Mouse (Mus musculus) thymus, postnatal 10 days (tissue): ENCODE measurements around the gene Myom1.

Experiments
- DNase-seq, 2 experiments: peaks; one replicate each; pipeline ENCODE4 v3.0.0; 2021; ENCODE audit warnings: low spot score in 2 of 2

The Myom1 gene

GRCm38 (mm10) chr17:71056405-71056804 is 54.0 kb downstream of the Myom1 start:
- no peak for DNase-seq

DNA sequence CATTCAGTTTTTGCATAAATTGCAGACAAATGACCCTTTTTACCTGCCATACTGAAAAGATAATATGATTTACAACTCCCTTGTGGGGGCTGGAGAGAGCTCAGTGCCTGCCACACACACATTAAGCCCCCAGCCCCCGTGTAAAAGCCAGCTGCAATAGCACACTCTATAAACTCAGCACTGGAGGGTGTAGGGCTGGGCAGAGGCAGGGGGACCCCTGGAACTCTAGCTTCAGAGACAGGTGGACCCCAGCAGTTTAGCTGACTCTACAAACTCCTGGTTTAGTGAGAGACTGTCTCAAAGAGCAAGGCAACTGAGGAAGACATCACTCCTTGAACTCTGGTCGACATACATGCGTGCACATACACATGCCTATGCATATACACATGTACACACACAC is 55.3 kb downstream of the Myom1 start:
- no peak for DNase-seq

- DNase-seq, result no peak
Measured at GRCm38 (mm10) chr17:71059213-71059612, 56.8 kb downstream of the Myom1 start.

DNA sequence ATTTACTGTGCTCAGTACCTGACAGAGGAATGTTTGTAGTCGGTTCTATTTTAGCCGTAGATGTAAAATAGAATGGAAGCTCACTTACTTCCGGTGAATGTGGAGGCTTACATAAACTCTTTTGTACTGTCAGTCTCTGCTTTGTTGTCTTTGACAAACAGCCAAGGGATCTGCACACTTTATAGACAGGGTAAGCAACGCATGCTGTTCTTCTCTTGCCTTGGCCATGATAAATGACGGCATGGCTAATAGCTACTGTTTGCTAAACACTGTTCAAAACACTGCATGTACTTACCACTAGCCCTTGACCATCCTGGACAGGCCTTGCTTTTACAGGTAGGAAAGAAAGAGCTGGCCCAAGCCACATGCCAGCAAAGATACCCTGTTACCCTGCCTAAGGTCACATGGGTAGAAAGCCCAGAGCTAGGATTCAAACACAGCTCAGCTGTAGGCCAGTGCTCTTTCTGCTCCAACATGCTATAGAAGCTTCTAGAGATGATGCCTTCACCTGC is 59.7 kb downstream of the Myom1 start:
- no peak for DNase-seq

- no peak for DNase-seq
Measured at GRCm38 (mm10) chr17:71062870-71063602, 60.6 kb downstream of the Myom1 start.

GRCm38 (mm10) chr17:71064463-71065014 is 62.1 kb downstream of the Myom1 start:
- DNase-seq, result peak in 1 of 2 experiments; percentile 17

- DNase-seq, result no peak
Measured at GRCm38 (mm10) chr17:71065127-71065526, 62.7 kb downstream of the Myom1 start.

GRCm38 (mm10) chr17:71069176-71069575 is 66.7 kb downstream of the Myom1 start:
- no peak for DNase-seq

DNA sequence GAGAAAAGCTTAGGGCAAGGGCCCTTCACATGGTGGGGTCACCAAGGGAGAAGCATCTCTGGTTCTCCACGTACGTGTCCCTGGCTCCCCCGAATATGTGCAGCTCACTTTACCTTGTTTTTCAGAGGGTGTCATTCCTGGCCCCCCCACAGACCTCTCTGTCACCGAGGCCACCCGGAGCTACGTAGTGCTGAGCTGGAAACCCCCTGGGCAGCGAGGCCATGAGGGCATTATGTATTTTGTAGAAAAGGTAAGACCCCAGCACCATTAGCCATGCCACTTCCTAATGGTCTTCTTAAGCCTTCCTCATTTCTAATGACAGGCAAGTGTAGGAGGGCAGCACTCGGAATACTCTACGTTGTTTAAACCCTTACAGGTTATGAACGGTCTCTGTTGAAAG is 69.5 kb downstream of the Myom1 start:
- DNase-seq, result no peak

DNA sequence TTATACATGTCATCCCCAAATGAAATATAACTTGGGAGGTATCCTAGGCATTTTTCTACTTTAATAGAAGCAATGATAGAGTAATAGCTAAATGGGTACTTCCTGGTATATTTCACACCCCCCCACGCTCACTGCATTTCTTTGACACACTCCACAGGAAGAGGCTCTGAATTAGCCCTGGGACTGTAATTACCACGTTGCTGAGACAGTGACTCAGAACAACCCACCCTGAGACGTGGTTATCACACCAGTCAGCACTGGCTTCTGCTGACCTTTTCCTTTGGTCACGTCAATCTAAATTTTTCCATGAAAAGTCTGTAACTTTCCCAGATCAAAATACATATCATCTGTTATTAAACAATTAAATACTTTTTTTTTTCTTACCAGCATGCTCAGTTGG is 72.0 kb downstream of the Myom1 start:
- DNase-seq, result no peak

DNA sequence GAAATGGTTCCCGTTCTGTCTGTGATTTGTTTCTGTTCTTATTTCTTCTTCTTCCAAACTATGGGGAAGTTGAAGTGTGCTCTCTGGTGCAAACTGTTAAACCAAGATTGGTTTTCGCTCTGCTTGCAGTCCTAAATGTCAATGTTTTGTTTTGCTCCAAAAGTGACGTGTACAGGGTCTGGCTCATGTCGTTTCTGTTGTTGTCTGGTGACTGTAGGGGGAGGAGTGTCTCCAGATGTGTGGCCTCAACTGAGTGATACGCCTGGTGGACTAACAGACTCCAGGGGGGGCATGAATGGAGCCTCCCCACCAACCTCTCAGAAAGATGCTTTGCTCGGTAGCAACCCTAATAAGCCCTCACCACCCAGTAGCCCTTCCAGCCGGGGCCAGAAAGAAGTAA is 79.6 kb downstream of the Myom1 start:
- no peak for DNase-seq

DNA sequence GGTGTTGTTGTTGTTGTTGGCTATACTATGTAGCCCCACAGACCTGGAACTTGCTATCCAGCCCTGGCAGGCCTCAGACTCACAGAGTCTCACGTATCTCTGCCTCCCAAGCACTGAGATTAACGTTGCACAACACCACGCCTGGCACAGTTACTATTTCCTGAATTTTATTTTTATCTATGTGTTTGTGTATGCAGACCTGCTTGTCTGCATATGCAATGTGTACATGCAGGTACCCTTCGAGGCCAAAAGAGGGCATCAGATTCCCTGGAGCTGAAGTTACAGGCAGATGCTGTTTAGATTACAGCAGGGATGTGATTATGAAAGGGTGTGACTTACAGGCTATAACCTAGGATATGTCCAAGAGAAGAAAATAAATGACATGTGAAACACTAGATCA is 84.5 kb downstream of the Myom1 start:
- DNase-seq, result no peak

- DNase-seq, result no peak
Measured at GRCm38 (mm10) chr17:71087396-71088153, 85.1 kb downstream of the Myom1 start.

DNA sequence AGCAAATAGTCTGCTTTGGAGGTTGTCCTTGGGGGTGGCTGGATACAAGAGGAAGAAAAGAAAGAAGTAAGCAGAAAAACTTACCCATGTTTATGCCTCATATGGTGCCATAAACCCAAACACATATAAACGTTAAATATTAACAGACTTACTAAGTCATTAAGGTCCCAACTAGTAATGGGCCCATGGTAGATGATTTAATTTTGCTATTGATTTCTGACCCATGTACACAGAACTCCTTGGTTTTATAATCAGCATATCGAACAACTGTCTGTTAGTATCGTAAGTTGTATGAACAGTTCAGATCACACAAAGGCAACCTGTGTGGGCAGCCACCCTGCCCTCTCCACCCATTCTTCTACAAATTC is 85.7 kb downstream of the Myom1 start:
- DNase-seq, result no peak

GRCm38 (mm10) chr17:71088991-71089434 is 86.6 kb downstream of the Myom1 start:
- no peak for DNase-seq

- DNase-seq, result no peak
Measured at GRCm38 (mm10) chr17:71089781-71090480, 87.5 kb downstream of the Myom1 start.

DNA sequence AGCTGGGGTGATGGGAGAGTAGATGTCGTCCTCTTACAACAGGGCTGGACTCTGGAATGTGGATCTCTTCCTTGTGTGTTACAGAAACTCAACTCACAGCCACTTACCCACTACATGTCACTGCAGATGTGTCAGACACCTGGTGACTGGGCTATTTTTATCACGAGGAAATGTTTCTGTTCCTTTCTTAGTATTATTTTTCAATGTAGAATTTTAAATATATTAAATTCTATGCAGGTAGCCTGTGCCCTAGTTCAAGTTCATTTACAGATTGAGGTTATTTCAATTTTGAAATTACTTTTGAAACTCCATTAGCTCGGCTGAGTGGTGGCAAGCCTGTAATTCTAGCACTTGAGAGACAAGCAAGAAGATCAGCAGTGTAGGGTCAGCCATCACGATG is 88.6 kb downstream of the Myom1 start:
- DNase-seq, result no peak

GRCm38 (mm10) chr17:71092341-71092740 is 89.9 kb downstream of the Myom1 start:
- no peak for DNase-seq

DNA sequence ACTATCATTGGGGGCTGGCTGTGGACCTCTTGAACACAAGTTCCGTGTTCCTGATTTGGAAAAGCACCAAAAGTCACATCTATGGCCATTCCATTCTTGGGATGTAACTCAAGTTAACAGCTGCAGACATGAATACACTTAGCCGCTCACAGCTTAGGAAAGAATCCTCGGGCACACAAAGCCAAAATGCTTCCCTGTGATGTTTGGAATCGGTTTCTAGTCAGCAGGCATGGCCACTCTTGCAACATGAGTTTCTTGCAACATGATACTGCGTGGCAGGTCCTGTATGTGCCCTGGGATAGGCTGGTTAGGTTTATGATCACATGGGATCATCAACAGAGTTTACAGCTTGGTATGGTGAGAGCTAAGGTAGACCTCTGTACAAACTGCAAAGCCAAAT is 91.4 kb downstream of the Myom1 start:
- DNase-seq, result no peak

DNA sequence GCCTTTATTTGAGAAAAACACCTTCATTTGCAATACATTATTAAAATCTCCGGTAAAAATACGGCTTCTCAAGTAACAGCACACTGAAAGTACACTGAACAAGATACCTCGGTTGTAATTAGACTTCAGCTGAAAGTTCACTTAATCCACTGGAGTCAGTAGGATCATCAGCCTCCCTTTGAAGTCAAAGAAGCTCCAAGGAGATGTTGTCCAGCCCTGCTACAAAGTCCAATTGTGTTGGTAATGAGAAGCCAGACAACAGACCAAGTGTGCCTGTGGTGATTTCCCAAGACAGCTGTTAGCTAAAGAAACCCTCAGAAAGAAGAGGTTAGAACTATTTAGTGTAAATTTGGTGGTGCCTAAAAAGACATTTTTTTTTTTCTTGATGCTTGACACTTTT is 92.0 kb downstream of the Myom1 start:
- DNase-seq, result no peak

DNA sequence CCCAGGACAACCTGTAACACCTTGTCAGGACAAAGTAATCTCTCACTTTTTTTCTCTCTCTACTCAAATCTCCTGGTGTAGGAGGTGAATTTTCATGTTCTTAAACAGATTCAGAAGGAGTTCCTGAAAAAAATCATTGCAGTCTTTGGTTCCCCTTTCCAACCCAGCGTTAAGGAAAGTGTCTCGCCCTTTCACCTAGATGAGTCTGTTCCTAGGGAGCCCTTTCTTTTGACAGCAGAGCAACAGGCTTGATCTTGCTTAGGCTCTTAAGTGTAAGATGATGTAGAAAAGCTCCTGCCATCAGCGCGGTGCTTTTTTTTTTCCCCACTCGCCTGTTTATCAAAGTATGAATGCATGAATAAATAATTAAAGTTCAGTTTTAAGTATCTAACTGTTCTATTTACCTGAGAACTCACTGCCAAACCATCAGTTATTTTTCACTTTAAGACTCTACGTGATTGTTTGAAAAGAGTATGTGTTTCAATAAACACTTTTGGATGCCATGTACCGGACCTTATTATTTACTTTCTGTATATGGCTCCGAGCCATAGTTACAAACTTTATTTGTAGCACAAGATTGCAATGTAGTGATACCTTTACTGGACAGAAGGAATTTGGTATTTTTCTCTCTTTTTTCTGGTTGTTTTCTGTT is 94.2 kb downstream of the Myom1 start:
- DNase-seq, result no peak

- DNase-seq, result no peak
Measured at GRCm38 (mm10) chr17:71097209-71097597, 94.8 kb downstream of the Myom1 start.
